Mouse (Mus musculus): ENCODE measurements around the gene Dnah14.

The Dnah14 gene

GRCm38 (mm10) chr1:181576322-181576721, at the start of gene Dnah14:
TSS of gene Dnah14 (plus strand) at chr1:181576559.
- DNase-seq (ENCODE audit: low spot score in 2 of 2): no peak

GRCm38 (mm10) chr1:181529368-181529767, 47.0 kb upstream of the Dnah14 start:
- DNase-seq (ENCODE audit: low spot score in 2 of 2): peak; percentile 71 to 80

GRCm38 (mm10) chr1:181535165-181535873, 41.0 kb upstream of the Dnah14 start:
- DNase-seq (ENCODE audit: low spot score in 2 of 2): no peak

- no peak for DNase-seq (ENCODE audit: low spot score in 2 of 2)
Measured at GRCm38 (mm10) chr1:181537627-181538525, 38.5 kb upstream of the Dnah14 start.

GRCm38 (mm10) chr1:181539846-181540769, 36.3 kb upstream of the Dnah14 start:
- no peak for DNase-seq (ENCODE audit: low spot score in 2 of 2)

GRCm38 (mm10) chr1:181543711-181544383, 32.5 kb upstream of the Dnah14 start:
- no peak for DNase-seq (ENCODE audit: low spot score in 2 of 2)

- DNase-seq (ENCODE audit: low spot score in 2 of 2): peak; percentile 24 to 39
Measured at GRCm38 (mm10) chr1:181545044-181545772, 31.2 kb upstream of the Dnah14 start.

- DNase-seq (ENCODE audit: low spot score in 2 of 2): no peak
Measured at GRCm38 (mm10) chr1:181549987-181550386, 26.4 kb upstream of the Dnah14 start.

GRCm38 (mm10) chr1:181550826-181551225, 25.5 kb upstream of the Dnah14 start:
- DNase-seq (ENCODE audit: low spot score in 2 of 2): no peak

- DNase-seq (ENCODE audit: low spot score in 2 of 2): no peak
Measured at GRCm38 (mm10) chr1:181552533-181553410, 23.6 kb upstream of the Dnah14 start.

- no peak for DNase-seq (ENCODE audit: low spot score in 2 of 2)
Measured at GRCm38 (mm10) chr1:181555475-181555874, 20.9 kb upstream of the Dnah14 start.

- DNase-seq (ENCODE audit: low spot score in 2 of 2): no peak
Measured at GRCm38 (mm10) chr1:181559655-181560054, 16.7 kb upstream of the Dnah14 start.

- no peak for DNase-seq (ENCODE audit: low spot score in 2 of 2)
Measured at GRCm38 (mm10) chr1:181560325-181560724, 16.0 kb upstream of the Dnah14 start.

GRCm38 (mm10) chr1:181560896-181561767, 15.2 kb upstream of the Dnah14 start:
- DNase-seq (ENCODE audit: low spot score in 2 of 2): no peak

- no peak for DNase-seq (ENCODE audit: low spot score in 2 of 2)
Measured at GRCm38 (mm10) chr1:181561768-181562444, 14.5 kb upstream of the Dnah14 start.

GRCm38 (mm10) chr1:181569447-181569846, 6.9 kb upstream of the Dnah14 start:
- DNase-seq (ENCODE audit: low spot score in 2 of 2): no peak

GRCm38 (mm10) chr1:181583152-181583551, 6.8 kb downstream of the Dnah14 start:
- no peak for DNase-seq (ENCODE audit: low spot score in 2 of 2)

- no peak for DNase-seq (ENCODE audit: low spot score in 2 of 2)
Measured at GRCm38 (mm10) chr1:181589116-181589515, 12.8 kb downstream of the Dnah14 start.

Data from heart, adult 9 months (tissue).